Mouse (Mus musculus) intestine, postnatal 0 days (tissue): ENCODE measurements around the gene Fosb. TPM values are rescaled to one million over a fixed set of nuclear protein-coding genes. Genes with fewer than 3 reads are reported as not detected.

ENCODE experiments used
- ATAC-seq: fragments of 200-750 bp; cut with Nextera tagmentation; 2 replicates; pipeline ENCODE4 v1.8.0; 2017; ENCODE audit warnings: mild to moderate bottlenecking, moderate TSS enrichment, moderate library complexity
- H3K27ac ChIP-seq: fragments of 300-500 bp; sonication (generic); 2 replicates; pipeline ENCODE4 v1.5.1; 2014; ENCODE audit warnings: mild to moderate bottlenecking, low read depth, low read length, moderate library complexity
- H3K27me3 ChIP-seq: fragments of 300-500 bp; sonication (generic); replicated peaks from 2 replicates; pipeline ENCODE4 v1.6.1; 2014; ENCODE audit warnings: low read length, mixed read lengths; ENCODE audit not compliant: control insufficient read depth, insufficient read depth
- H3K36me3 ChIP-seq: fragments of 300-500 bp; sonication (generic); 2 replicates; pipeline ENCODE4 v1.6.1; 2014; ENCODE audit warnings: mild to moderate bottlenecking, moderate library complexity; ENCODE audit not compliant: control insufficient read depth, insufficient read depth
- H3K4me1 ChIP-seq: fragments of 300-500 bp; sonication (generic); replicated peaks from 2 replicates; pipeline ENCODE4 v1.6.1; 2014; ENCODE audit warnings: antibody characterized with exemption, low read length, mixed read lengths; ENCODE audit not compliant: control insufficient read depth, insufficient read depth
- H3K4me2 ChIP-seq: fragments of 300-500 bp; sonication (generic); replicated peaks from 2 replicates; pipeline ENCODE4 v1.6.1; 2014; ENCODE audit warnings: low read depth, mild to moderate bottlenecking, moderate library complexity
- H3K4me3 ChIP-seq: fragments of 300-500 bp; sonication (generic); 2 replicates; pipeline ENCODE4 v1.5.1; 2014; ENCODE audit warnings: low read depth, low read length
- H3K9ac ChIP-seq: fragments of 300-500 bp; sonication (generic); 2 replicates; pipeline ENCODE4 v1.6.1; 2014; ENCODE audit warnings: mild to moderate bottlenecking, low read depth, low read length
- H3K9me3 ChIP-seq: fragments of 300-500 bp; sonication (generic); 2 replicates; pipeline ENCODE4 v1.6.1; 2016; ENCODE audit warnings: mixed run types; ENCODE audit not compliant: control insufficient read depth
- CTCF ChIP-seq: sonication (generic); IDR thresholded peaks from 2 replicates; pipeline ENCODE4 v1.5.1; 2016; ENCODE audit warnings: low read depth, mild to moderate bottlenecking, control low read depth, antibody characterized with exemption, moderate library complexity
- WGBS: fragments of 180-500 bp; shearing (Covaris S2); extraction: QIAGEN DNeasy Blood & Tissue Kit; methylation state at CpG from one replicate; pipeline ENCODE4 v1.1.7; 2014; 5-methylcytosine and 5-hydroxymethylcytosine counted together
- polyA plus RNA-seq: library from polyadenylated mRNA; unstranded; fragments of >200 nt; fragmentation: Nextera tagmentation; extraction: Ambion mirVana; gene quantifications from 2 replicates; pipeline ENCODE4 v1.2.1, GENCODE M21; 2015

Gene Fosb
- polyA plus RNA-seq, 1 experiment from 2014 or later: 0.12 TPM

DNA sequence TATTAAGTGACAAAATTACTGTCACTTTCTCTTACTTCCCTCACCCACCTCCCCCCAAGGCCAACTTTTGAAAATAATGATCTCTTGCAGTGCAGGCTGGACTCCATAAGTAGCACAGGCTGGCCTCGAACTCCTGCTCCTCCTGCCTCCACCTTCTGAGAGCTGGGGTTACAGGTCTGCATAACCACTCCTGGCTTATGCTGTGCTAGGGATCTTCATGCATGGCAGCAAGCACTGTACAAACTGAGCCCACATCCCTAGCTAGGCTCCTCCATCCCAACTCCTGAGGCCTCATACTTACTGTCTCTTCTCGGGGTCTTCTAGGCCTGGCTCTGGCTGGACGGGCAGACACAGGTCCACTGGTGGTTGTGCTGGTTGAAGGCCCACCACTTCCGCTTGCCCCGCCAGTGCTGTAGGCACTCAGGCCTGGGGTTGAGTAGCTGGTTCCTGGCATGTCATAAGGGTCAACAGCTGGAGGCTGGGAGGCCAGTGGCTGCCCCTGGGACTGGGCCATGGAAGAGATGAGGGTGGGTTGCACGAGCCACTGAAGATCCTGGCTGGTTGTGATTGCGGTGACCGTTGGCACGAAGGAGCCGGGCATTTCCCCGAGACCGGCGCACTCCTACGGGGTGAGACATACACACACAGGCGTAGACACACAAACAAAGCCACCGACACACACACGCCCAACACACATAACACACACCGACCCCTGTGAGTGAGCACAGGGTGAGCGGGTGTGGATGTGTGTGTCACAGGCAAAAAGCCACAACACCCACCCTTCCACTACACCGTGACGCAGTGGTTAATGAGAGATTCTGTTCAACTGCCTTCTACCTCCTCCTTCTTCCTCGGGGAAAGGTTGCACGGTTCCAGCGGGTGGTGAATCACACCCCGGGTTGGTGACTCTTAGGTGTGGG is 2.8 kb downstream of the Fosb start:
- no peak for ATAC-seq
- no peak overlapping the region for H3K9ac ChIP-seq
- 69% methylated on average over 25 of the region's 25 CpGs for WGBS
- H3K4me3 ChIP-seq: no peak overlapping the region
- peak overlapping the region; percentile 97; the same call in 1 of the 2 replicates for H3K4me2 ChIP-seq
- H3K27me3 ChIP-seq: peaks cover 53% of the 10 kb centered on the region
- H3K36me3 ChIP-seq: no peaks in the 10 kb centered on the region
- H3K9me3 ChIP-seq: no peaks in the 10 kb centered on the region
- no peak for TF ChIP-seq CTCF
- H3K27ac ChIP-seq: no peak overlapping the region
- no peaks in the 10 kb centered on the region for H3K4me1 ChIP-seq

DNA sequence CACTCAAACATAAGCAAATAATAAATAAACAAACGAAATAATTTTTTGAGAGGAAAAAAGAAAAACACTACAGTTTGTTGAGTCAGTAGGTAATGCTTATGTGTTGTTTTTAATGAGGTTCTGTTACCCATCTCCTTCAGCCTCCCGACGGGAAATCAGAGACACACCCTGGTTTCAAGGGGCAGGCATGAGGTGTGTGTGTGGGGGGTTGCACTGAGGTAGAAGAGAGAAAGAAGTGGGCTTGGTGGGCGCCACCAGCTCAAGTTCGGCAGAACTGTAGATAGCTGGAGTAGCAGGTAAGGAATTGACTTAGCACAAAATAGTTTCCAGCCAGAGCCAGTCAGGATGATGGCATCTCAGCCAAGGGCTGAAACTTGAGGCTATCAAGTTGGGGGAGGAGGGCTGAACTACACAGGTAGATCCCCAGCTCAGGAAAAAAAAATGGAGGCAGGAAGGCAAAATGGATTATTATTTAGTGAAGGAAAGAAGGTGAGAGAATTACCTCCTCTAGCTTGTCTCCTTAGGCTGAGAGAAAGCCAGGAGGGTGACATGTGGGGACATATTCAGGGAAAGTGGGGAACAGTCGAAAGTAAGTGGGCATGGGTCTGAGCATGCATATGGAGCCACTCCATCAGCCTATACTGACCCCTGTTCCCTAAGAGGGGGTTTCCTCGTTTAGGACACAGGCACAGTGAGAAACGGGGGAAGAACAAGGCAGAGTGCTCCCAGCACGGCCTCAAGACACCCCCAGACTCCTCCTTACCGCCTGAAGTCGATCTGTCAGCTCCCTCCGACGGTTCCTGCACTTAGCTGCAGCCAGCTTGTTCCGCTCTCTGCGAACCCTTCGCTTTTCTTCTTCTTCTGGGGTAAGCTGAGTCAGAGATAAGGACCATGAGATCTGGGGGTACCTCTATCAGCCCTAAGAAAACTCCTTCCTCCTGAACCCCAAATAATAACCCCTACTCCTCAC is 3.8 kb downstream of the Fosb start:
- no peak for TF ChIP-seq CTCF
- Histone ChIP-seq H3K9me3 (no peaks in the 10 kb centered on the region), H3K36me3 (no peaks in the 10 kb centered on the region), H3K27ac (no peak overlapping the region), H3K9ac (no peak overlapping the region), H3K4me3 (no peak overlapping the region), H3K4me1 (peaks cover 4% of the 10 kb centered on the region), H3K4me2 (no peak overlapping the region), H3K27me3 (peaks cover 60% of the 10 kb centered on the region)
- 52% methylated on average over 16 of the region's 16 CpGs for WGBS
- no peak for ATAC-seq

DNA sequence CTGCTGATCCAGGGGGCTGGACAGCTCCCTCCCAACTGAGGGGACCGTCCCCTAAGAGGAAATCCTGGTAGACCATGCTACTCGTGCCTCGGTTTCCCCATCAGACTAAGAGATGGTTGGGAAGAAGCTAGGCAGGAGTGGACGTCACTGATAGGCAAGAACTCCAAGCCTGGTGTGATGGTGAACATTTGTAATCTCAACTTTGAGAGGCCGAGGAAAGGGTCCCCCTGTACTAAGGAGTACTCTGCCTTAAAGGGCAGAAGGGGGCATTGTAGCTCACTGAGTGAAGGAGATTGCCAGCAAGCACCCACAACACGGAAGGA is 4.5 kb downstream of the Fosb start:
- Histone ChIP-seq H3K4me3 (peak overlapping the region; percentile 39; the same call in 1 of the 2 replicates), H3K9ac (no peak overlapping the region), H3K27ac (no peak overlapping the region), H3K4me1 (peaks cover 4% of the 10 kb centered on the region), H3K4me2 (peak overlapping the region; percentile 57; the same call in 1 of the 2 replicates), H3K9me3 (no peaks in the 10 kb centered on the region), H3K27me3 (peaks cover 60% of the 10 kb centered on the region), H3K36me3 (no peaks in the 10 kb centered on the region)
- 6% methylated on average over 6 of the region's 6 CpGs for WGBS
- no peak for ATAC-seq
- no peak for TF ChIP-seq CTCF

DNA sequence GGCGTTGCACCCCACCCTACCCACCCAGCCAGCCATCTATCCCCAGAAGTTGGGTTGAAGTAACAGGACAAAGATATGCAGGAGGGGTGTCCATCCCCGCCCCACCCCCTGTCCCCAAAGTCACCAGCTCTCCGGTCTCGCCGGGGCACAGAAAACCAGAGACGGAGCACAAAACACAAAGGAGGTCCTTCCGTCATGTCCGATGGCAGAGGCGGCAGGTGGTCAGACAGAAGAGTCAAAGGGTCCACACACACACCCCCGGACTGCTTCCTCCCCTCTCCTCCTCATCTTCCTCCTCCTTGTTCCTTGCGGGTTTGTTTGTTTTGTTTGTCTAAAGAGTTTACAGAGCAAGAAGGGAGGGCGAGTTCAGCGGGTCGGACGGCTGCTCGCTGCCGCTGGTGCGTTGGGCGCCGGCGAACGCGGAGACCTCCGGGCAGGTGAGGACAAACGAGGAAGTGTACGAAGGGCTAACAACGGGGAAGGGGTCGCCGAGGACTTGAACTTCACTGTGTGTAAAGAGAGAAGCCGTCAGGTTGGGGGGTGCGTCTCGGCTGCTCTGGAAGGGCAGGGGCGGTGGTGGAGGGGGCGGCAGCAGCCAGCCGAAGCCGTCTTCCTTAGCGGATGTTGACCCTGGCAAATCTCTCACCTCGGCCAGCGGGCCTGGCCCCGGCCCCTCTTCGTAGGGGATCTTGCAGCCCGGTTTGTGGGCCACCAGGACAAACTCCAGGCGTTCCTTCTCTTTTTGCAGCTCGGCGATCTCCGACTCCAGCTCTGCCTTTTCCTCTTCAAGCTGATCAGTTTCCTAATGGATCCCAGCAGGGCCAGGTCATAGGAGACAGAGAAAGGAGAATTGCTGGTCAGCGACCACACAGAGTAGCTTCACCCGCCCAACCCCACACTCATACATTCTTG is 5.1 kb downstream of the Fosb start:
- Histone ChIP-seq H3K4me1 (peaks cover 4% of the 10 kb centered on the region), H3K4me2 (peak overlapping the region; percentile 57), H3K9ac (0 out of 2 replicates have a peak overlapping the region, but pooled peaks have one; percentile 2), H3K27me3 (peaks cover 60% of the 10 kb centered on the region), H3K9me3 (no peaks in the 10 kb centered on the region), H3K27ac (no peak overlapping the region), H3K36me3 (no peaks in the 10 kb centered on the region), H3K4me3 (peak overlapping the region; percentile 39)
- 2% methylated on average over 48 of the region's 48 CpGs for whole genome bisulfite sequencing
- TF ChIP-seq CTCF: no peak
- no peak for ATAC-seq

DNA sequence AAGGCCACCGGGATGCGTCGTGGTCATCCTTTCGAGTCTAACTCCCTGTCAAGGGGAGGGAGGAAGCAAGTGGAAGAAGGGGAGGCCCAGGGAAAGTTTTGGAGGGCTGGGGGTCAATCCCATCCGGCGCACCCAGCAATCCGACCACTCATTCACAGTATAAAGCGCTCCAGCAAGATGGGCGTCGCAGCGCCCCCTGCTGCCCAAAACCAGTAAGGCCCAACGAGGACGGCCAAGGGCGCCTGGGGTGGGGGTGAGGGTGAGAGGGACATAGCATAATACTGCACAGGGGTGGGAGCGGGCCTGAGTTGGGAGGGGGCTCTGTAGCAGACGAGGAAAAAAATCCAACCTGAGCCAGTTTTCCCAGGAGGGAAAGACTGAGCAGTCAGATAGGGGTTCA is 6.1 kb downstream of the Fosb start:
- no peak overlapping the region for H3K27ac ChIP-seq
- H3K9ac ChIP-seq: no peak overlapping the region
- no peak for ATAC-seq
- peak overlapping the region; percentile 39 for H3K4me3 ChIP-seq
- peaks cover 4% of the 10 kb centered on the region for H3K4me1 ChIP-seq
- H3K36me3 ChIP-seq: no peaks in the 10 kb centered on the region
- WGBS: 3% methylated on average over 16 of the region's 16 CpGs
- peak; percentile 89 for TF ChIP-seq CTCF
- H3K4me2 ChIP-seq: peak overlapping the region; percentile 57
- no peaks in the 10 kb centered on the region for H3K9me3 ChIP-seq
- peaks cover 60% of the 10 kb centered on the region for H3K27me3 ChIP-seq
